Mouse (Mus musculus): ENCODE data around the gene Plxna2. TPM values are rescaled to one million over a fixed set of nuclear protein-coding genes. Genes with fewer than 3 reads are reported as not detected.
A peak's percentile ranks its signal among the peaks of the same experiment; 100 is the strongest.

The Plxna2 gene
- polyA plus RNA-seq, 1 experiment from 2014 or later = 76.0 TPM

DNA sequence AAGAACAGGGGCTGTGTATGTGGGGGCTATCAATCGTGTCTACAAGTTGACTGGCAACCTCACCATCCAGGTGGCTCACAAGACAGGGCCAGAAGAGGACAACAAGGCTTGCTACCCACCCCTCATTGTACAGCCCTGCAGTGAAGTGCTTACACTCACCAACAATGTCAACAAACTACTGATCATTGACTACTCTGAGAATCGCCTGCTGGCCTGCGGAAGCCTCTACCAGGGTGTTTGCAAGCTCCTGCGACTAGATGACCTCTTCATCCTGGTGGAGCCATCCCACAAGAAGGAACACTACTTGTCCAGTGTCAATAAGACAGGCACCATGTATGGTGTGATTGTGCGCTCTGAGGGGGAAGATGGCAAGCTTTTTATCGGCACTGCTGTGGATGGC lies 25.9 kb downstream of the Plxna2 start:
- H3K4me2 ChIP-seq (ENCODE audit: low read depth, low read length) = no peak overlapping the region
- H3K27me3 ChIP-seq (ENCODE audit: control insufficient read depth, insufficient read depth, low read length) = no peaks in the 10 kb centered on the region
- H3K27ac ChIP-seq (ENCODE audit: low read depth, low read length) = no peak overlapping the region
- no peak overlapping the region for H3K9ac ChIP-seq (replicated peaks; ENCODE audit: low read depth, low read length)
- no peak overlapping the region for H3K4me3 ChIP-seq (ENCODE audit: low read depth, low read length)
- no peaks in the 10 kb centered on the region for H3K9me3 ChIP-seq (ENCODE audit: control insufficient read depth, low read length)
- WGBS = 92% methylated on average over 6 of the region's 6 CpGs
- H3K36me3 ChIP-seq (ENCODE audit: control insufficient read depth, insufficient read depth, low read length) = peaks cover 24% of the 10 kb centered on the region
- H3K4me1 ChIP-seq (ENCODE audit: control insufficient read depth, insufficient read depth, low read length) = peaks cover 18% of the 10 kb centered on the region; the same call in 1 of the 2 replicates
- ATAC-seq (ENCODE audit: low read depth) = no peak

GRCm38 (mm10) chr1:194645898-194646297 lies 27.9 kb downstream of the Plxna2 start:
- Histone ChIP-seq H3K4me1 (ENCODE audit: control insufficient read depth, insufficient read depth, low read length) (peaks cover 16% of the 10 kb centered on the region; the same call in 1 of the 2 replicates), H3K4me2 (ENCODE audit: low read depth, low read length) (peak overlapping the region; percentile 23; the same call in 1 of the 2 replicates), H3K27ac (ENCODE audit: low read depth, low read length) (no peak overlapping the region), H3K9ac (replicated peaks; ENCODE audit: low read depth, low read length) (no peak overlapping the region), H3K27me3 (ENCODE audit: control insufficient read depth, insufficient read depth, low read length) (no peaks in the 10 kb centered on the region), H3K36me3 (ENCODE audit: control insufficient read depth, insufficient read depth, low read length) (peaks cover 37% of the 10 kb centered on the region), H3K9me3 (ENCODE audit: control insufficient read depth, low read length) (no peaks in the 10 kb centered on the region), H3K4me3 (ENCODE audit: low read depth, low read length) (no peak overlapping the region; the same call in 1 of the 2 replicates)
- WGBS = 82% methylated on average over 1 of the region's 1 CpGs
- no peak for ATAC-seq (ENCODE audit: low read depth)

GRCm38 (mm10) chr1:194650076-194650475 lies 32.1 kb downstream of the Plxna2 start:
- no peak overlapping the region for H3K4me2 ChIP-seq (ENCODE audit: low read depth, low read length)

DNA sequence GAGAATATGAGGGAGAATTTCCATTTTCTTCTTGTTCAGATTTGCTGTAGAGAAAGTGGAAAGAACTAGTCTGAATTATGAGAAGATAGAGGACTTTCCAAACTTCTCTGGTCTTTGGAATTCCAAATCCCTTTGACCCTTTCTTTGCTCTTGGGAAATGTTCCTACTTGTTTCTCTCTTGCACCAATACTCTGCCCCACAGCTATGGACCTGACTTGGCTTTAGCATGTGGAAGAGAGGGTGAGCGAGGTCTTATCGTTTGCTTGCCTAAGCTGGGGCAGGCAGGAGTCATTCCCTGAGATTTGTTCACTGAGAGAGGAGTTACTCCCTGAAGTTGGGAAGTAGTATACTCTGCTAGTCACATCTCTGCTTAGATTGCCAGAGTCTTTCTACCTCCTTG lies 32.5 kb downstream of the Plxna2 start:
- Histone ChIP-seq H3K4me1 (ENCODE audit: control insufficient read depth, insufficient read depth, low read length) (0 out of 2 replicates have a peak, but pooled peaks cover 6% of the 10 kb centered on the region), H3K9me3 (ENCODE audit: control insufficient read depth, low read length) (no peaks in the 10 kb centered on the region), H3K27ac (ENCODE audit: low read depth, low read length) (no peak overlapping the region), H3K4me2 (ENCODE audit: low read depth, low read length) (no peak overlapping the region), H3K9ac (replicated peaks; ENCODE audit: low read depth, low read length) (no peak overlapping the region), H3K27me3 (ENCODE audit: control insufficient read depth, insufficient read depth, low read length) (no peaks in the 10 kb centered on the region), H3K4me3 (ENCODE audit: low read depth, low read length) (no peak overlapping the region), H3K36me3 (ENCODE audit: control insufficient read depth, insufficient read depth, low read length) (peaks cover 33% of the 10 kb centered on the region)
- 98% methylated on average over 2 of the region's 2 CpGs for WGBS
- ATAC-seq (ENCODE audit: low read depth) = no peak

More at GRCm38 (mm10) chr1:194650076-194650475, 32.1 kb downstream of the Plxna2 start:
- Histone ChIP-seq H3K36me3 (ENCODE audit: control insufficient read depth, insufficient read depth, low read length) (peaks cover 36% of the 10 kb centered on the region), H3K9me3 (ENCODE audit: control insufficient read depth, low read length) (no peaks in the 10 kb centered on the region), H3K4me3 (ENCODE audit: low read depth, low read length) (no peak overlapping the region), H3K27me3 (ENCODE audit: control insufficient read depth, insufficient read depth, low read length) (no peaks in the 10 kb centered on the region), H3K4me1 (ENCODE audit: control insufficient read depth, insufficient read depth, low read length) (0 out of 2 replicates have a peak, but pooled peaks cover 8% of the 10 kb centered on the region), H3K9ac (replicated peaks; ENCODE audit: low read depth, low read length) (no peak overlapping the region), H3K27ac (ENCODE audit: low read depth, low read length) (no peak overlapping the region)
- ATAC-seq (ENCODE audit: low read depth) = no peak
- 86% methylated on average over 1 of the region's 1 CpGs for WGBS

DNA sequence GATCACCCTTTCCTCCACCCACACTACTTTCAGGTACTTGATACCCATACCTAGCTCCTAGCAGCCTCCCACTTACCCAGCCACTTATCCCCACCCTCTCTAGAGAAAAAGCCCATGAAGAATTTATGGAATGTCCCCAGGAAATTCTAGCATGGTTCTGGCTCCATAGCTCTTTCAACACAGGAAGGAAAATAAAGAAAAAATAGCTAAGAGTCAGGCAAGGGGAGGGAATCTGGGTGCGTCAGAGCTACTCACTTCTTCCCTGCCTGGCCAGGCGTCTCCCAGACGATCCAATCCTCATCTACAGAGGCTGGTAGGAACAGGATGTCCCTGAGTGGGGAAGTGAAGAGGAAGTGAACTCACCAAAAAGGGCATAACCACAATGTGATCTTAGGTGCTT lies 34.0 kb downstream of the Plxna2 start:
- Histone ChIP-seq H3K9me3 (ENCODE audit: control insufficient read depth, low read length) (no peaks in the 10 kb centered on the region), H3K4me1 (ENCODE audit: control insufficient read depth, insufficient read depth, low read length) (0 out of 2 replicates have a peak, but pooled peaks cover 6% of the 10 kb centered on the region), H3K4me2 (ENCODE audit: low read depth, low read length) (no peak overlapping the region), H3K27me3 (ENCODE audit: control insufficient read depth, insufficient read depth, low read length) (no peaks in the 10 kb centered on the region), H3K4me3 (ENCODE audit: low read depth, low read length) (no peak overlapping the region), H3K27ac (ENCODE audit: low read depth, low read length) (no peak overlapping the region), H3K9ac (replicated peaks; ENCODE audit: low read depth, low read length) (no peak overlapping the region), H3K36me3 (ENCODE audit: control insufficient read depth, insufficient read depth, low read length) (peaks cover 33% of the 10 kb centered on the region)
- 84% methylated on average over 3 of the region's 3 CpGs for WGBS
- no peak for ATAC-seq (ENCODE audit: low read depth)

GRCm38 (mm10) chr1:194658459-194659160 lies 40.6 kb downstream of the Plxna2 start:
- Histone ChIP-seq H3K4me1 (ENCODE audit: control insufficient read depth, insufficient read depth, low read length) (peaks cover 28% of the 10 kb centered on the region), H3K36me3 (ENCODE audit: control insufficient read depth, insufficient read depth, low read length) (peaks cover 8% of the 10 kb centered on the region; the same call in 1 of the 2 replicates), H3K27ac (ENCODE audit: low read depth, low read length) (peak overlapping the region; percentile 22; the same call in 1 of the 2 replicates), H3K27me3 (ENCODE audit: control insufficient read depth, insufficient read depth, low read length) (no peaks in the 10 kb centered on the region), H3K4me2 (ENCODE audit: low read depth, low read length) (no peak overlapping the region), H3K9ac (replicated peaks; ENCODE audit: low read depth, low read length) (no peak overlapping the region), H3K4me3 (ENCODE audit: low read depth, low read length) (no peak overlapping the region), H3K9me3 (ENCODE audit: control insufficient read depth, low read length) (no peaks in the 10 kb centered on the region)
- peak; percentile 66 for ATAC-seq (ENCODE audit: low read depth)
- 36% methylated on average over 1 of the region's 1 CpGs for WGBS

DNA sequence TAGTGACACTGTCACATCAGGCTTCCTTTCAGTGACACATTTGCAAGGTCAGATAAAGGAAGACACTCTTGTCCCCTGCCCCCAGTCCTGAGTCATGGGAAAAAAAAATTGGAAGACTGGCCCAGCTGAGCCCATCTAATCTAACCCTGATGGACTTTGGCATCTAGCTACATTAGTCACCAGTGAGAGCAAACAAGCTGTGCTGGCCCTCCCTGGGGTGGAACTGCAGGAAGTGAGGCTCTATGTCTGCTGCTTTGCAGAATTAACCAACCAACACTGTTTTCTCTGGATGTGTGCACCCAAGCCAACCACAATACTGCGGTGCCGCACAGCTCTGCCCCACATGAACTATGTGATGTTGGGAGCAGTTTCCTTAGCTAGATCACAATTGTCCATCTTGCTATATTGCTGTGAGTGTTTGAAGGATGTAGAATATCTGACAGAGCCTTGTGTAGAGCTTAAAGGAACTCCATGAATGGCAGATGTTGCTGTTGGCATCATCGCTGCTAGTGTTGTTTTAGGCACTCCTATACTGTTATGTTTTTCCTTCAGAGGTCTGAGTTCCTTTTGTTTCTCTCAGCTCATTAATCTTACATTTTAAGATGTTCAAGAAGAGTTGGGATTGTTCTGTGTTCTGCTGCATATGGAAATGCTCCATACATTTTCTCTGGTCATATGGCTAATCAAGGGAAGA lies 42.6 kb downstream of the Plxna2 start:
- H3K27ac ChIP-seq (ENCODE audit: low read depth, low read length) = no peak overlapping the region
- ATAC-seq (ENCODE audit: low read depth) = no peak
- H3K4me3 ChIP-seq (ENCODE audit: low read depth, low read length) = no peak overlapping the region
- peaks cover 8% of the 10 kb centered on the region; the same call in 1 of the 2 replicates for H3K36me3 ChIP-seq (ENCODE audit: control insufficient read depth, insufficient read depth, low read length)
- H3K9ac ChIP-seq (replicated peaks; ENCODE audit: low read depth, low read length) = no peak overlapping the region
- no peaks in the 10 kb centered on the region for H3K27me3 ChIP-seq (ENCODE audit: control insufficient read depth, insufficient read depth, low read length)
- H3K4me2 ChIP-seq (ENCODE audit: low read depth, low read length) = no peak overlapping the region
- 84% methylated on average over 3 of the region's 3 CpGs for WGBS
- peaks cover 45% of the 10 kb centered on the region for H3K4me1 ChIP-seq (ENCODE audit: control insufficient read depth, insufficient read depth, low read length)
- no peaks in the 10 kb centered on the region for H3K9me3 ChIP-seq (ENCODE audit: control insufficient read depth, low read length)

- Histone ChIP-seq H3K9me3 (ENCODE audit: control insufficient read depth, low read length) (no peaks in the 10 kb centered on the region), H3K36me3 (ENCODE audit: control insufficient read depth, insufficient read depth, low read length) (no peaks in the 10 kb centered on the region), H3K27ac (ENCODE audit: low read depth, low read length) (no peak overlapping the region), H3K4me2 (ENCODE audit: low read depth, low read length) (no peak overlapping the region), H3K4me1 (ENCODE audit: control insufficient read depth, insufficient read depth, low read length) (peaks cover 46% of the 10 kb centered on the region), H3K4me3 (ENCODE audit: low read depth, low read length) (no peak overlapping the region), H3K9ac (replicated peaks; ENCODE audit: low read depth, low read length) (no peak overlapping the region), H3K27me3 (ENCODE audit: control insufficient read depth, insufficient read depth, low read length) (no peaks in the 10 kb centered on the region)
- no peak for ATAC-seq (ENCODE audit: low read depth)
Observed at GRCm38 (mm10) chr1:194663021-194663420, 45.0 kb downstream of the Plxna2 start.

DNA sequence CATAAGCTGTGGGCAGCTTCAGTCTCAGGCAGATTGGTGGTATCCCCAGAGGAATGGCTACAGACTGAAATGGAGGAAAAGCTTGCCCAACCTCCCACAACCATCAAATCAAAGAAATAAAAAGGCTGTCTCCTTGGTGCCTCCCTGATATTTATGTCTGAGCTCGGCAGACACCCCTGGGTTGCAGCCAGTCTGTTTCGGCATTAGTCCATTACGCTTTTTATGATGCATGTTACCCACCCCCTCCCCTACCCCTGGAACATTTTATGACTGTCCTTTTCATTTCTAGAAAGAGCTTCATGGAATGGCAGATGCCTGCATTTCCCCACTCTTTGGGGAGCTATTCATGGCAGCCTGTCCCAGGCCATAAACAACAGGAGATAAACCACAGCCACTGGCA lies 47.7 kb downstream of the Plxna2 start:
- Histone ChIP-seq H3K4me3 (ENCODE audit: low read depth, low read length) (no peak overlapping the region), H3K27me3 (ENCODE audit: control insufficient read depth, insufficient read depth, low read length) (no peaks in the 10 kb centered on the region), H3K4me1 (ENCODE audit: control insufficient read depth, insufficient read depth, low read length) (peaks cover 34% of the 10 kb centered on the region), H3K9ac (replicated peaks; ENCODE audit: low read depth, low read length) (no peak overlapping the region), H3K36me3 (ENCODE audit: control insufficient read depth, insufficient read depth, low read length) (no peaks in the 10 kb centered on the region), H3K27ac (ENCODE audit: low read depth, low read length) (no peak overlapping the region), H3K9me3 (ENCODE audit: control insufficient read depth, low read length) (no peaks in the 10 kb centered on the region), H3K4me2 (ENCODE audit: low read depth, low read length) (no peak overlapping the region)
- peak; percentile 84 for ATAC-seq (ENCODE audit: low read depth)
- 22% methylated on average over 3 of the region's 3 CpGs for WGBS

All from neural tube, embryonic 14.5 days (tissue).